Mouse (Mus musculus) kidney, adult 11 months (tissue): ENCODE measurements at regions not wholly inside any gene's neighbourhood (a gene's known extent, or its start where the extent isn't known, plus 50 kb on each side); places are given as distances from the start of the nearest gene placed in this dataset.

Experiments used
- DNase-seq: peaks from one replicate; pipeline ENCODE4 v3.0.0; 2022

GRCm38 (mm10) chr14:15603954-15604523, 165.3 kb upstream of the Lrrc3b start:
- DNase-seq, result no peak

GRCm38 (mm10) chr14:15610166-15610565, 171.4 kb upstream of the Lrrc3b start:
- no peak for DNase-seq

GRCm38 (mm10) chr14:15634581-15634980, 195.8 kb upstream of the Lrrc3b start:
- no peak for DNase-seq

- no peak for DNase-seq
Measured at GRCm38 (mm10) chr14:15637681-15638080, 198.9 kb upstream of the Lrrc3b start.

DNA sequence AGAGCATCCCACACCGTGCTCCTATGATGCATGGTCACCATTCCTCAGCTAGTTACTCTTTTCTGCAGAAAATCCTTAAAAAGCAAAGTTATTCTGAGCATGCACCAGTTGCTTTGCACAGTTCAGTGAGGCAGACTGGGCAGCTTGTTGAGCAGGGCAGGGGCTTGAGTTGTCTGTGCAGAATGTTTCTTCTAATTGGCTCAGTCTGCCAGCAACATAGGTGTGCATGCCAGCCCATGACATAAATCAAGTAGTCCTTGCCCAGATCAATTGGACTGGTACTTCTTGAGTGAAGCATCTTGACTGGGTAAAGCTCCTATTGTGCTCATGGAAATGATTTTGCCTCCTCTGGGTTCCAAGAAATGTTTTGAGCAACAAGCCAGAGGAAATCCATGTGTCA, 200.1 kb upstream of the Lrrc3b start:
- DNase-seq, result no peak

DNA sequence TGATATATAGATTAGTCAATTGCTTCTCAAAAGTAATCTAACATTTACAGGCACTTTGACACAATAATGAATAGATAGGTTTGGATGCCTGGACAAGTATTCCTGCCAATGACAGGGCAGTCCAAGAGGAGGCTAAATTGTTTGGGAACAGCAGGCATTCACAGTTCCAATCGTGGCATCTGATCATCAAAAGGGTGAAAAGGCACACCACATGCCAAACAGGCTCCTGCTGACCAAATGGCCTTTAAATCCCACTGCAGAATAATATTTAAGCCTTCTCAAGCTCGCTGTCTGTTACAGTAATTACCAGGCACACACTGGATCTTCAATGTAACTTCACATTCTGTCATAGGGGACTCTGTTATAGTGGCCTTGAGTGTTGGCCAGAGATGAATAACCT, 222.1 kb upstream of the Lrrc3b start:
- DNase-seq, result no peak

DNA sequence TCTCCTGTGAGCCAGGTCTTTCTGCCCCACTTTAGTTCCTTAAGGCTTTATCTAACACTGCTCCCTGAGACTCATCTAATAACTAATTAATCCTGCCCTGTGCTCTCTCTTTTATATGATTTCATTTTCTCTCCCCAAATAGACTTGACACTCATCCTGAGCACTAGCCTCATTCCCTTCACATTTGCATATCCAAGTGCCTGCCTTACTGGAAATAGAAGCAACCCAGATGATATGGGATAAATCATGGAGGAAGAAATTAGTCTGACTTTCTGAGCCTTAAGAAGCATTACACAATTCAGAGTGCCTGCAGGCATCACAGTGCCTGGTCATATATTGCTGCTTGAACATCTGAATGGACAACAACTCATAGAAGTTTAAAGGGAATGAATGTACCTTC, 233.5 kb upstream of the Lrrc3b start:
- no peak for DNase-seq

GRCm38 (mm10) chr14:15677218-15677617, 238.4 kb upstream of the Lrrc3b start:
- no peak for DNase-seq

DNA sequence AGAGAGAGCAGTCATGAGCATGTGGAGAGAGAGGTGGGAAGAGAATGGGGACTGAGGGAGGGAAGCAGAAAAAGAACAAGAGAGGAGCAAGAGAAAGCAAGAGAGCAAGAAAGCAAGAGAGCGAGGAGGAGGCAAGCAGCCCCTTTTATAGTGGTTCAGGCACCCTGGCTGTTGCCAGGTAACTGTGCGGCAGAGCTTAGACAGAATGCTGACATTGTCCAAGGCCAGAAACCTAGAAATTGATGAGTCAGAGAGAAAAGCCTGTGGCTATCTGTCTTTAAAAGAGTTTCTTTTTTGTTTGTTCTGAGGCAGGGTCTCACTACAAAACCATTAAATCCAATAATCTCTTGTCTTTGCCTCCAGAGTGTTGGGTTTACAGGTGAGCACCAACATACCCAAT, 240.7 kb upstream of the Lrrc3b start:
- DNase-seq, result no peak

DNA sequence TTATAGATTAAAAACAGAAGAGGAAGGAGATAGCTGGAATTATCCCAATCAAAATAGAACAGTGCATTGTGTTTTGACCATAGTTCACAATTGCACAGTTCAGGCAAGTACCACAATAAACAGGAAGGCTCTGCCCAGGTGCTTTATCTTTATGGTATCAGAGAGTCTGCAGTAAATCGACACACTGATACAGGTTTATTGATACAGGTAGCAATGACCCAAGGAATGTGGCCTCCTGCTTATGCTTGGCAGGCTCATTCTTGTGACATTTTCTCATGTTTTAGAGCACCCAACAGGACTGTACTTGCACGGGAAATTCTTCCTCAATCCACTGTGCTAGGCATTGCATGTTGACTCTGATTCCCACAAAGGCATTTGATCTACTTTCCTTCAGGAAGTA, 259.2 kb upstream of the Lrrc3b start:
- DNase-seq, result no peak

DNA sequence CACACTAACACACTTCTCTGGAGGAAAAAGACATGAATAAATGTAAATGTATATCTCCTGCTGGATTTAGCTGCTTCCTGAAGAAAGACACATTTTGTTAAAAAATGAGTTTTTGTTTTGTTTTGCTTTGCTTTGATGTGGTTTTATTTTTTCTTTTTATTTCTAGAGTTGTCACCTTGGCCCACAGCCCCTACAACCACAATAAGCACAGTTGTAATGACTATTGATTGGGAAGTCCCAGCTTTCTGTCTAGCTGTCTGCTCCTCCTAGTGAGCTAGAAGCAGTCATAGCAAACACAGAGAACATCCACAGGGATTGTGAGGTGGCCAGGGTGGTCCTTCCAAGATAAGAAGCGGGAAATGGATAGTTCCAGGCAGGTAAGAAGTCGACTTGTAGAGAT, 259.8 kb upstream of the Lrrc3b start:
- DNase-seq, result no peak

GRCm38 (mm10) chr14:15722135-15722534, 283.3 kb upstream of the Lrrc3b start:
- DNase-seq, result no peak

- DNase-seq, result no peak
Measured at GRCm38 (mm10) chr14:15746629-15747238, 307.9 kb upstream of the Lrrc3b start.

DNA sequence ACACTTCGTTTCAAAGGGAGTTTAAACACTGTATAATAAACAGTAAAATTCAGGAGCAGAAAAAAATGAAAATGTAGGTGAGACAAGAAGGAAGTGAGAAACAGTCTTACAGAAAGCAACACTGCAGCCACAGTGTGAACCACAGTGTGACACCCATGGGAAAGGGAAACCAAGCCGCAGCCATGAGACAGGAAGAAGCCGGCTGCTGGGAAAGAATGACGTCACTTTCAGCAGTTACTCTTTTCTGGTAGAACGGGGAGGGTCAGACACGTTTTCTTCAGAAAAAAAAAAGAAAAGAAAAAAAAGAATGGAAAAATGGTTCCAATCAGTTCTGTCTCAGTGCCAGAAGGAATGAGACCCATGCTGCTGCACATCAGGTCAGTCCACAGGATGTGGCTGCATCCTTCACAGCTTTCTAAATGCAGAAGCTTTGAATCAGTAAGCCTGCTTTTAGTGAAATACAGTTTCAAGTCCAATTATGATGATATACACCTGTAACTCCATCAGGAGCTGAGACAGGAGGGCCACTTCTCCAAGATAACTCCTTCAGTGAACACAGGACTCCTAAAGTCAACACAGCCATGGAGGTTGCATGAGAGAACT, 331.2 kb upstream of the Lrrc3b start:
- no peak for DNase-seq

GRCm38 (mm10) chr14:15784727-15785126, 345.9 kb upstream of the Lrrc3b start:
- no peak for DNase-seq

DNA sequence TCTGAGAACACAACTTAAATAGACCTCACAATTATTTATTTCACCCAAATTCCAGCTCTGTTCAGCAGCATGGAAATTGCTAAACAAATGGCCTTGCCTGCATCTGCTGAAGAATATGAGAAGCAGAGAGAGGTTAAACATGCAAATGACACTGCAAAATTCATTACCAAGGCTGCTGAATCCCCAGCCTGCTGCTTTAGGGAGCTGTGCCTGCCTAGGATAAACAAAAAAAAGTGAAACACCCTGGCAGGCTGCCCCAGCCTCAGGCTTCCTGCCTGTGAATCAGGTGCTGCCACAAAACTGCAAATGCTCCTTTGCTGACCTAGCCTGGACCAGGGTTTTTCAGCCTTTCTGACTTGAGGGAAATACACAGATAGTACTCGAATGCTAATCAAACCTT, 346.4 kb upstream of the Lrrc3b start:
- DNase-seq, result no peak

- DNase-seq, result no peak
Measured at GRCm38 (mm10) chr14:15795698-15796097, 356.9 kb upstream of the Lrrc3b start.

DNA sequence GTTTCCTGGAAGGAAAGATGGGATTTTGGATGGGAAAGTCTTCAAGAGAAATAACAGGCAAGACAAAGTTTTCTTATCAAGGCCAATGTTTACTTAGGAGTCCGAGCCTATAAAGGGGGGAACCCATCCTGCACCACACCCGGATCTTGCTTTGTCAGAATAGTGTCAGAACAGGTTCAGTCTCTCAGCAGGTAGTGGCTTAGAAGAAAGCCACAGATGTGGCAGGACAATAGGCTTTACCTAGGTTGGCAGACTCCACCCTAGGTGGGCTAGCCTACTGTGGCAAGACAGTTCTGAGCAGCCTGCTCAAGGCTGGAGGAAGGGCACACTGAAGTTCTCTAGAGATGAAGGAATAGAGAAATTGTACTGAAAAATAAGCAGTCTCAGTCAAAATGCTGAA, 358.2 kb upstream of the Lrrc3b start:
- no peak for DNase-seq

GRCm38 (mm10) chr14:15801477-15802099, 362.8 kb upstream of the Lrrc3b start:
- DNase-seq, result no peak

GRCm38 (mm10) chr14:15809083-15809482, 370.3 kb upstream of the Lrrc3b start:
- DNase-seq, result no peak

DNA sequence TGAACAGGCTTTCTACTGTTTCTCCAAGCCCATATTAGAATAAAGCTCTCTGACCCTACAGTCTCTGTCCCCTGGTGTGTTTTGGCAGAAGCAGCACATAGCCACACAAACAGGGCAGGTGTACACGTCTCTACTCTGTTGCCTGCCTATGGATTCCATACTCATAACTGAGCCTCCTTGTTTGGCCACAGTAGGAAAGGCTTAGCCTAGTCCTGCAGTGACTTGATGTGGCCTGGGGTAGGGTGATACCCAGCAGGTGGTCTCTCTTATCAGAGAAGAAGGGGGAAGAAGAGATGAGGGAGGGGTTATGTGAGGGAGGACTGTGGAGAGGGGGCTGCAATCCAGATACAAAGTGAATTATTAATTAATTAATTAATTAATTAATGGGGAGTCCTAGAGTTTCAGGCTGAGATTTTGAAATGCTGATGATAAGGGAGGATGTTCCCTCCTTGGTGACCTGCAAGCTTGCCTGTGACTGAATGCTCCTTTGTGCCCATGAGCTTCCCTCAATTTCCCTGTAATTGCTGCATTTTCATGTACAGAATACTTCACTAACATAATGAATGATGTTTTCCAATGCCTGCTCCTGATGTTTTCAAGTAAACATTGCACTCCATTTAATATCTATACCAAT, 402.7 kb upstream of the Lrrc3b start:
- no peak for DNase-seq

GRCm38 (mm10) chr14:15842024-15842599, 403.3 kb upstream of the Lrrc3b start:
- DNase-seq, result no peak

- no peak for DNase-seq
Measured at GRCm38 (mm10) chr14:15868520-15868919, 380.6 kb upstream of the Ngly1 start.

GRCm38 (mm10) chr14:15872013-15872412, 377.1 kb upstream of the Ngly1 start:
- DNase-seq, result no peak
